Mouse (Mus musculus): ENCODE data around the gene Cox14.
A peak's percentile ranks its signal among the peaks of the same experiment; 100 is the strongest.
"Not testable (repeated sequence)": the region's sequence is repeated elsewhere in the genome, so short reads cannot be mapped to it uniquely, and the experiment has no call there.

Gene Cox14

DNA sequence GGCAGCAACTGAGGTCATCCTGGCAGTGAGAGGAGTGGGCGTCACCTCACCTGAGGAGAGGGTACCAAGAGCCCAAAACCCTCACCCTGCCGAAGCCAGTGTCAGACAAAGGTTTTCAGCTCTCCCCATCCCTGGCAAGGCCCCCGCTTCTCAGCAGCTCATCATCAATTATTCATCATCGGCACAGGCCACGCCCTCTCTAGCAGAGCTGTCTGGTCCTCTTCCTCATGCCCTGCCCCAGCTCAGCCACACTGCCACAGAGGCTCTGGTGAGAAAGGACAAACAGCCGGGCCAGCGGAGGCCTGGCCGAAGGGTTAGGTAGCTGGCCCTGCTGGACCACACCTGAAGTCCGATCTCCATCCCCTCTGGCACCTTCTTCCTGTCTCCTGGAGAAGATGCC lies 33.4 kb upstream of the Cox14 start:
- Histone ChIP-seq H3K9me3 (ENCODE audit: low read length) (no peaks in the 10 kb centered on the region), H3K4me1 (replicated peaks; ENCODE audit: low read depth, low read length) (peaks cover 34% of the 10 kb centered on the region), H3K36me3 (ENCODE audit: insufficient read depth, low read length) (no peaks in the 10 kb centered on the region), H3K27me3 (ENCODE audit: insufficient read depth, low read length) (peaks cover 8% of the 10 kb centered on the region), H3K4me3 (replicated peaks; ENCODE audit: low read length) (no peak overlapping the region)
- TF ChIP-seq CTCF (conservative IDR thresholded peaks at IDR 0.05; ENCODE audit: low read length) = no peak
- TF ChIP-seq NANOG (IDR thresholded peaks at IDR 0.05; ENCODE audit: borderline replicate concordance, low read length) = no peak

DNA sequence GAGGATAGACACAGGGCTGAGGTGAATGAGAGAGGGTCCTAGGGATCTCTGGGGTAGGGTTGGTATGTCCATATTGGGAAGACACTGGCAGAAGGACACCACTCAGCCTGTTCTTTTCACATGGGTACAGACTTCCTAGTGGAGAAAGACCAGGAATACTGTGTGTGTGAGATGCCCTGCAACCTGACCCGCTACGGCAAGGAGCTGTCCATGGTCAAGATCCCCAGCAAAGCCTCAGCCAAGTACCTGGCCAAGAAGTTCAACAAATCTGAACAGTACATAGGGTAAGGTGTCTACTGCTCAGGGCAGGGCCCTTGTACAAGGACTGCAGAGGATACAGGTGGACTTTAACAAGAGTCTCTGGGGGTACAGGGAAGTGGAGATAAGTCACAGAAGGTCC lies 28.1 kb upstream of the Cox14 start:
- no peak for TF ChIP-seq POU5F1 (IDR thresholded peaks at IDR 0.05; ENCODE audit: borderline replicate concordance, low read length)
- TF ChIP-seq CTCF (conservative IDR thresholded peaks at IDR 0.05; ENCODE audit: low read length) = no peak
- no peak for TF ChIP-seq NANOG (IDR thresholded peaks at IDR 0.05; ENCODE audit: borderline replicate concordance, low read length)
- H3K4me3 ChIP-seq (replicated peaks; ENCODE audit: low read length) = no peak overlapping the region
- peaks cover 8% of the 10 kb centered on the region for H3K27me3 ChIP-seq (ENCODE audit: insufficient read depth, low read length)
- H3K36me3 ChIP-seq (ENCODE audit: insufficient read depth, low read length) = peaks cover 3% of the 10 kb centered on the region
- H3K9me3 ChIP-seq (ENCODE audit: low read length) = no peaks in the 10 kb centered on the region
- H3K4me1 ChIP-seq (replicated peaks; ENCODE audit: low read depth, low read length) = peaks cover 45% of the 10 kb centered on the region

DNA sequence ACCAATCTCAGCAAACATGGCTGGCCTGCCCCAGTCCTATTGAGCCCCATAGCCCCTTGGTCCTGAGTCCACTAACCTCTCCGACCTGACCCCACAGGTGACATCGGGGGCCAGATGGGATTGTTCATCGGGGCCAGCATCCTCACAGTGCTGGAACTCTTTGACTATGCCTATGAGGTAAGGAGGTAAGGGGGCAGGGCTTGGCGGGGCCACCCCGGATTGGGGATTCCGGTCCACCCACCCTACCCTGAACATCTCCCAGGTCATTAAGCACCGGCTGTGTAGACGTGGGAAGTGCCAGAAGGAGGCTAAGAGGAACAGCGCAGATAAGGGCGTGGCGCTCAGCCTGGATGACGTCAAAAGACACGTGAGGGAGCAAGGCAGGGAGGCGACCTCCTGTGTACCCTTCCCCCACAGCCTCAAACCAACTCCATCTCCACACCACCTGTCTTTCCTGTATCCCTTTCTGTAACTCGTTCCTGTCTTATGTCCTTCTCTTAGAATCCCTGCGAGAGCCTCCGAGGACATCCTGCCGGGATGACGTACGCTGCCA lies 26.8 kb upstream of the Cox14 start:
- peak overlapping the region; percentile 46 for H3K4me3 ChIP-seq (replicated peaks; ENCODE audit: low read length)
- H3K4me1 ChIP-seq (replicated peaks; ENCODE audit: low read depth, low read length) = peaks cover 51% of the 10 kb centered on the region
- no peaks in the 10 kb centered on the region for H3K9me3 ChIP-seq (ENCODE audit: low read length)
- TF ChIP-seq NANOG (IDR thresholded peaks at IDR 0.05; ENCODE audit: borderline replicate concordance, low read length) = no peak
- no peak for TF ChIP-seq POU5F1 (IDR thresholded peaks at IDR 0.05; ENCODE audit: borderline replicate concordance, low read length)
- no peak for TF ChIP-seq CTCF (conservative IDR thresholded peaks at IDR 0.05; ENCODE audit: low read length)
- H3K27me3 ChIP-seq (ENCODE audit: insufficient read depth, low read length) = peaks cover 8% of the 10 kb centered on the region
- peaks cover 11% of the 10 kb centered on the region for H3K36me3 ChIP-seq (ENCODE audit: insufficient read depth, low read length)

DNA sequence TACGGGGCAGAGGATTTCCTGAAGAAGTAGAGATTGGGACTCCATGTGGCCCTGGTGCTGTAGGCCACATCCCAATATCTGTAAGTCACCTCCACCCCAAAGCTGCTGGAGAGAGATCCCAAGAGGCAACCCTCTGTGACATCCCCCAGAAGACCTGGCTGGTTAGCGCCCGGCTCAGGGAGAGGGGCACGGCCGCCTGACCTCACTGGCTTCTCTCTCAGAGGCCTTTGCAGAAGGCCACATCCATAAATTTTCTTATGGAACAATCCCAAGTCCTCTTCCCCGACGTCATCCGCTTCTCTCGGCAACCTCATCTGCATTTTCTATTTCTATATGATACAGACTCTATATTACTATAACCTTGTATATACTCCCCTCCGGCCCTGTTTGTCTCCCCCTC lies 25.7 kb upstream of the Cox14 start:
- peaks cover 12% of the 10 kb centered on the region for H3K36me3 ChIP-seq (ENCODE audit: insufficient read depth, low read length)
- peaks cover 60% of the 10 kb centered on the region for H3K4me1 ChIP-seq (replicated peaks; ENCODE audit: low read depth, low read length)
- no peaks in the 10 kb centered on the region for H3K9me3 ChIP-seq (ENCODE audit: low read length)
- no peak for TF ChIP-seq CTCF (conservative IDR thresholded peaks at IDR 0.05; ENCODE audit: low read length)
- TF ChIP-seq POU5F1 (IDR thresholded peaks at IDR 0.05; ENCODE audit: borderline replicate concordance, low read length) = no peak
- TF ChIP-seq NANOG (IDR thresholded peaks at IDR 0.05; ENCODE audit: borderline replicate concordance, low read length) = no peak
- peak overlapping the region; percentile 89 for H3K4me3 ChIP-seq (replicated peaks; ENCODE audit: low read length)
- peaks cover 3% of the 10 kb centered on the region for H3K27me3 ChIP-seq (ENCODE audit: insufficient read depth, low read length)

DNA sequence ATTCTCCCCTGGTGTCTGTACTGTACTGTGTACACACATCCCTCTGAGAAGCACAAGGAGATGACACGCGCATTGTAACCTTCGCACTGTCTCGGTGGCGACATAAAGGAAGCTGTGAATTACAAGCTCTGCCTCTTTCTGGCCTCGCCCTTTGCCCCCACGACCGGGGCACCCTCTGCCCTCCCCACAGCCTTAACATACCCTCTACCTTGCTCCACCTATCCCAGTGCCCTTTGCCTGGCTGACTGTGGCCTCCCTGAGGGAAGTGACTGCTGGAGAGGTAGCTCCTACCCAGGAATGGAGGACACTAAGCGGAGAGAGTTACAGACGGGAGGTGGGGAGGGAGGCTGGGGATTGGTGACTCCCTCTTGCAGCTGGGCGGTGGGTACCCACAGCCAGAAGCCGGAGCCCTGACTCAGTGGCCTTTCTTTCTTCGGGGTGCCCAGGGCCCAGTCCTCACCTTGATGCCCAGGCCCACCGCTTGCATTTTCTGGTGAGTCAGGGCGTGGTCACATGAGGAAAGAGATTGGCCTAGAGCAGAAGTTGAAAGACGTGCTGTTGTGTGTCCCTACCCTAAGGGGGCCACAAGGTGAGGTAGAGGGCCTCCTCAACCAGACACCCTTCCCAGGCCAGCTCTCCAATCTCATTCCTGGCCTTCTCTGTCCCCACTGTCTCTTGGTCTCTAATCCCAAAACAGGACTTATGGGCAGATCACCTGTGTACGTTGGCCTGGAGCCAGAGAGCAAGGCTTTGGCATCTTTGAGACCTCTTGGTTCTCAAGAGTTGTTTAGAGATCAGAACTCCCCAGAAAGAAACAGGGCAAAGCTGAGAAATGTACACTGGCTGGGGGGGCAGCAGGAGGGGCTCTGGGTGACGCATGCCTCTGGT lies 25.0 kb upstream of the Cox14 start:
- peaks cover 66% of the 10 kb centered on the region for H3K4me1 ChIP-seq (replicated peaks; ENCODE audit: low read depth, low read length)
- H3K27me3 ChIP-seq (ENCODE audit: insufficient read depth, low read length) = peaks cover under 1% of the 10 kb centered on the region
- H3K9me3 ChIP-seq (ENCODE audit: low read length) = no peaks in the 10 kb centered on the region
- H3K36me3 ChIP-seq (ENCODE audit: insufficient read depth, low read length) = peaks cover 13% of the 10 kb centered on the region
- TF ChIP-seq POU5F1 (IDR thresholded peaks at IDR 0.05; ENCODE audit: borderline replicate concordance, low read length) (no peak), NANOG (IDR thresholded peaks at IDR 0.05; ENCODE audit: borderline replicate concordance, low read length) (no peak), CTCF (conservative IDR thresholded peaks at IDR 0.05; ENCODE audit: low read length) (no peak)
- H3K4me3 ChIP-seq (replicated peaks; ENCODE audit: low read length) = peak overlapping the region; percentile 89

DNA sequence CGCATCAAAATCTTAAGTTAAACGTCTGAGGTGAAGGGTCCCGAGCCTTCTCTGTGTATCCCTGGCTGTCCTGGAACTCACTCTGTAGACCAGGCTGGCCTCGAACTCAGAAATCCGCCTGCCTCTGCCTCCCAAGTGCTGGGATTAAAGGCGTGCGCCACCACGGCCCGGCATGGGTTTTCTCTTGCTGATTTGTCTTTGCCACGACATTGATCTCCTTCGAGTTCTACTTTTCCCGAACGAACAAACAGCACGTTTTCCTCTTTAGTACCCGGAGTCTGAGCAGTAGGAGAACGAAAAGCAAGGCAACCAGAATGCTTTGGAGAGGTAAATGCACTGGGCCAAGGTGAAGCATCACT lies 23.8 kb upstream of the Cox14 start:
- peaks cover 74% of the 10 kb centered on the region for H3K4me1 ChIP-seq (replicated peaks; ENCODE audit: low read depth, low read length)
- H3K4me3 ChIP-seq (replicated peaks; ENCODE audit: low read length) = peak overlapping the region; percentile 89
- H3K27me3 ChIP-seq (ENCODE audit: insufficient read depth, low read length); H3K9me3 ChIP-seq (ENCODE audit: low read length): not testable (repeated sequence)
- peaks cover 21% of the 10 kb centered on the region for H3K36me3 ChIP-seq (ENCODE audit: insufficient read depth, low read length)

DNA sequence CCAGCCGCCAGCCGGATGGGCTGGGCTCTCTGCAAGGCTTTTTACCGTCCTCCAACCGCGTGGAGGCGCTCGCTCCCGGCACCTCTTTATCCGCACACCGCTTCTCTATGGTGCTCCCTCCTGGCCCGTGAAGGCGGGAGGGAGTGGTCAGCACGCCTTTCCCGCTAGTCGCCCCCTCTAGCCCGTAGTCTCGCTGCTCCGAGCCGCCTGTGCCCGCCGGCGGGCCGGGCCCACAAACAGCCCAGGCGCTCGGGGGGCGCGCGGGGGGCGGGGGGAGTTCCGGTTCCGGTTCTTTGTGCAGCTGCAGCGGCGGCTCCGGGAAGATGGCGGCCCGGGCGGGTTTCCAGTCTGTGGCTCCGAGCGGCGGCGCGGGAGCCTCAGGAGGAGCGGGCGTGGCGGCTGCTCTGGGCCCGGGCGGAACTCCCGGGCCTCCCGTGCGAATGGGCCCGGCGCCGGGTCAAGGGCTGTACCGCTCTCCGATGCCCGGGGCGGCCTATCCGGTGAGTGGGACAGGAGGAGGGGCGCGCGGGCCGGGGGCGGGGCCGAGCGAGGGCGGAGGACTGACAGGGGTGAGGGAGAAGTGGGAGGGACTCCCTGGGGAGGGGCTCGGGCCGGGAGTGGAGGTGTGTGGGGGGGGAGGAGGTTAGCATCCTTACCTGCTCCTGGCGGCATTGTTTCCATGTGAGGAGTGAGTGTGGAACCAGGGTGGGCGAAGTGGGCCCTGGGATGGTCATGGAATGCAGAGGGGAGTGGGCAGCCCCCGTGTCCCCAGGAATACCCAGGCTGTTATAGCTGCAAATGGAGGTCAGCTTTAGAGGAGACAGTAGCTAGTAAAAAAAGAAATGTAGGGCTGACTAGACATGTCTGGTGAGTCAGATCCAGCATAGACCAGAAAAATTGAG lies 23.2 kb upstream of the Cox14 start, which contains the start of gene Smarcd1:
Gene Smarcd1, plus strand, starts transcription at position 131 of the 902 bp plus-strand sequence.
- Histone ChIP-seq H3K4me1 (replicated peaks; ENCODE audit: low read depth, low read length) (peaks cover 78% of the 10 kb centered on the region), H3K27me3 (ENCODE audit: insufficient read depth, low read length) (no peaks in the 10 kb centered on the region), H3K4me3 (replicated peaks; ENCODE audit: low read length) (peak within 1 kb of the TSS; percentile 89), H3K36me3 (ENCODE audit: insufficient read depth, low read length) (peaks cover 25% of the 10 kb centered on the region), H3K9me3 (ENCODE audit: low read length) (no peaks in the 10 kb centered on the region)
- peak; percentile 61 for TF ChIP-seq CTCF (conservative IDR thresholded peaks at IDR 0.05; ENCODE audit: low read length)
- no peak for TF ChIP-seq NANOG (IDR thresholded peaks at IDR 0.05; ENCODE audit: borderline replicate concordance, low read length)

DNA sequence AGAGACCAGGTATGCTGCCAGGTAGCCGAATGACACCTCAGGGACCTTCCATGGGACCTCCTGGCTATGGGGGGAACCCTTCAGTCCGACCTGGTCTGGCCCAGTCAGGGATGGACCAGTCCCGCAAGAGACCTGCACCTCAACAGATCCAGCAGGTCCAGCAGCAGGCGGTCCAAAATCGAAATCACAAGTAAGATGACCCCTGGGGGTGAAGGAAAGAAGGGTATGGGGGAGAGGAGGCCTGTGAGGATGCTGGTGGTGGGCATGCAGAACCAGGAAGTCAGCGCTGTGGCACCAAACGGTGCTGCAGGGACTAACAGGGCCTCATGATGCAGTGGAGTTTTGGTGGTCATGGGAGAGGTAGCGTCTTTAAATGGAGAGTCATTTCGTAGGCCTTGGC lies 22.3 kb upstream of the Cox14 start:
- peaks cover 31% of the 10 kb centered on the region for H3K36me3 ChIP-seq (ENCODE audit: insufficient read depth, low read length)
- peaks cover 78% of the 10 kb centered on the region for H3K4me1 ChIP-seq (replicated peaks; ENCODE audit: low read depth, low read length)
- H3K27me3 ChIP-seq (ENCODE audit: insufficient read depth, low read length) = no peaks in the 10 kb centered on the region
- no peak for TF ChIP-seq POU5F1 (IDR thresholded peaks at IDR 0.05; ENCODE audit: borderline replicate concordance, low read length)
- no peak for TF ChIP-seq CTCF (conservative IDR thresholded peaks at IDR 0.05; ENCODE audit: low read length)
- TF ChIP-seq NANOG (IDR thresholded peaks at IDR 0.05; ENCODE audit: borderline replicate concordance, low read length) = no peak
- H3K9me3 ChIP-seq (ENCODE audit: low read length) = no peaks in the 10 kb centered on the region
- peak overlapping the region; percentile 89 for H3K4me3 ChIP-seq (replicated peaks; ENCODE audit: low read length)
